Mouse (Mus musculus): ENCODE measurements at regions not wholly inside any gene's neighbourhood (a gene's known extent, or its start where the extent isn't known, plus 50 kb on each side); places are given as distances from the start of the nearest gene placed in this dataset.
A peak's percentile ranks its signal among the peaks of the same experiment; 100 is the strongest.
"Not testable (repeated sequence)": the region's sequence is repeated elsewhere in the genome, so short reads cannot be mapped to it uniquely, and the experiment has no call there.

- Histone ChIP-seq H3K9me3 (replicated peaks; ENCODE audit: control insufficient read depth, low read length) (no peaks in the 10 kb centered on the region), H3K9ac (ENCODE audit: low read length) (no peak overlapping the region; the same call in 1 of the 2 replicates), H3K4me2 (ENCODE audit: low read depth, low read length) (peak overlapping the region; percentile 12; the same call in 1 of the 2 replicates), H3K4me3 (ENCODE audit: low read length) (no peak overlapping the region), H3K27ac (ENCODE audit: low read length) (no peak overlapping the region), H3K36me3 (ENCODE audit: control insufficient read depth, insufficient read depth) (no peaks in the 10 kb centered on the region), H3K4me1 (ENCODE audit: control insufficient read depth, insufficient read depth, low read length) (peaks cover 2% of the 10 kb centered on the region; the same call in 1 of the 2 replicates), H3K27me3 (ENCODE audit: control insufficient read depth, insufficient read depth, low read length) (no peaks in the 10 kb centered on the region)
- ATAC-seq (replicated peaks; ENCODE audit: extremely low read depth, insufficient read depth, low FRiP score), result peak; percentile 82
- WGBS, result 21% methylated on average over 10 of the region's 10 CpGs
These were observed 138.2 kb upstream of the Trim24 start for GRCm38 (mm10) chr6:37732385-37732784.

- peak; percentile 47; the same call in 1 of the 2 replicates for ATAC-seq (replicated peaks; ENCODE audit: extremely low read depth, insufficient read depth, low FRiP score)
- peak overlapping the region; percentile 70 for H3K27ac ChIP-seq (ENCODE audit: low read length)
- peaks cover 2% of the 10 kb centered on the region; the same call in 1 of the 2 replicates for H3K4me1 ChIP-seq (ENCODE audit: control insufficient read depth, insufficient read depth, low read length)
- H3K36me3 ChIP-seq (ENCODE audit: control insufficient read depth, insufficient read depth), result 0 out of 2 replicates have a peak, but pooled peaks cover 2% of the 10 kb centered on the region
- 54% methylated on average over 4 of the region's 4 CpGs for WGBS
- H3K27me3 ChIP-seq (ENCODE audit: control insufficient read depth, insufficient read depth, low read length), result no peaks in the 10 kb centered on the region
- no peak overlapping the region for H3K4me2 ChIP-seq (ENCODE audit: low read depth, low read length)
- no peak overlapping the region for H3K4me3 ChIP-seq (ENCODE audit: low read length)
- peaks cover 6% of the 10 kb centered on the region for H3K9me3 ChIP-seq (replicated peaks; ENCODE audit: control insufficient read depth, low read length)
- no peak overlapping the region for H3K9ac ChIP-seq (ENCODE audit: low read length)
These were observed 135.2 kb upstream of the Trim24 start for GRCm38 (mm10) chr6:37735288-37735961.

GRCm38 (mm10) chr6:37735962-37736297, 134.7 kb upstream of the Trim24 start:
- Histone ChIP-seq H3K27me3 (ENCODE audit: control insufficient read depth, insufficient read depth, low read length) (no peaks in the 10 kb centered on the region), H3K4me1 (ENCODE audit: control insufficient read depth, insufficient read depth, low read length) (peaks cover 2% of the 10 kb centered on the region; the same call in 1 of the 2 replicates), H3K27ac (ENCODE audit: low read length) (peak overlapping the region; percentile 70), H3K9me3 (replicated peaks; ENCODE audit: control insufficient read depth, low read length) (peaks cover 6% of the 10 kb centered on the region), H3K9ac (ENCODE audit: low read length) (no peak overlapping the region), H3K4me2 (ENCODE audit: low read depth, low read length) (no peak overlapping the region), H3K36me3 (ENCODE audit: control insufficient read depth, insufficient read depth) (0 out of 2 replicates have a peak, but pooled peaks cover 2% of the 10 kb centered on the region), H3K4me3 (ENCODE audit: low read length) (no peak overlapping the region)
- ATAC-seq (replicated peaks; ENCODE audit: extremely low read depth, insufficient read depth, low FRiP score), result peak; percentile 33; the same call in 1 of the 2 replicates
- 62% methylated on average over 4 of the region's 4 CpGs for WGBS

GRCm38 (mm10) chr6:37740982-37741889, 129.4 kb upstream of the Trim24 start:
- Histone ChIP-seq H3K4me2 (ENCODE audit: low read depth, low read length) (no peak overlapping the region), H3K4me3 (ENCODE audit: low read length) (no peak overlapping the region), H3K27me3 (ENCODE audit: control insufficient read depth, insufficient read depth, low read length) (no peaks in the 10 kb centered on the region), H3K9ac (ENCODE audit: low read length) (no peak overlapping the region), H3K9me3 (replicated peaks; ENCODE audit: control insufficient read depth, low read length) (peaks cover 6% of the 10 kb centered on the region), H3K27ac (ENCODE audit: low read length) (no peak overlapping the region), H3K36me3 (ENCODE audit: control insufficient read depth, insufficient read depth) (0 out of 2 replicates have a peak, but pooled peaks cover 2% of the 10 kb centered on the region), H3K4me1 (ENCODE audit: control insufficient read depth, insufficient read depth, low read length) (no peaks in the 10 kb centered on the region)
- 75% methylated on average over 14 of the region's 14 CpGs for WGBS
- no peak for ATAC-seq (replicated peaks; ENCODE audit: extremely low read depth, insufficient read depth, low FRiP score)

GRCm38 (mm10) chr6:37741916-37742315, 128.7 kb upstream of the Trim24 start:
- not testable (repeated sequence) for H3K27ac ChIP-seq (ENCODE audit: low read length); H3K4me1 ChIP-seq (ENCODE audit: control insufficient read depth, insufficient read depth, low read length); H3K9me3 ChIP-seq (replicated peaks; ENCODE audit: control insufficient read depth, low read length); H3K9ac ChIP-seq (ENCODE audit: low read length); H3K27me3 ChIP-seq (ENCODE audit: control insufficient read depth, insufficient read depth, low read length); H3K36me3 ChIP-seq (ENCODE audit: control insufficient read depth, insufficient read depth); ATAC-seq (replicated peaks; ENCODE audit: extremely low read depth, insufficient read depth, low FRiP score); H3K4me2 ChIP-seq (ENCODE audit: low read depth, low read length); H3K4me3 ChIP-seq (ENCODE audit: low read length)
- WGBS, result 72% methylated on average over 7 of the region's 7 CpGs

GRCm38 (mm10) chr6:37744679-37745078, 125.9 kb upstream of the Trim24 start:
- 66% methylated on average over 4 of the region's 4 CpGs for WGBS
- no peaks in the 10 kb centered on the region for H3K27me3 ChIP-seq (ENCODE audit: control insufficient read depth, insufficient read depth, low read length)
- H3K36me3 ChIP-seq (ENCODE audit: control insufficient read depth, insufficient read depth), result no peaks in the 10 kb centered on the region
- H3K4me2 ChIP-seq (ENCODE audit: low read depth, low read length), result no peak overlapping the region
- no peak for ATAC-seq (replicated peaks; ENCODE audit: extremely low read depth, insufficient read depth, low FRiP score)
- H3K4me1 ChIP-seq (ENCODE audit: control insufficient read depth, insufficient read depth, low read length), result no peaks in the 10 kb centered on the region
- no peak overlapping the region for H3K27ac ChIP-seq (ENCODE audit: low read length)
- H3K9me3 ChIP-seq (replicated peaks; ENCODE audit: control insufficient read depth, low read length), result peaks cover 5% of the 10 kb centered on the region
- no peak overlapping the region for H3K4me3 ChIP-seq (ENCODE audit: low read length)
- no peak overlapping the region for H3K9ac ChIP-seq (ENCODE audit: low read length)

GRCm38 (mm10) chr6:37745393-37746100, 125.1 kb upstream of the Trim24 start:
- H3K4me1 ChIP-seq (ENCODE audit: control insufficient read depth, insufficient read depth, low read length), result no peaks in the 10 kb centered on the region
- H3K27me3 ChIP-seq (ENCODE audit: control insufficient read depth, insufficient read depth, low read length), result no peaks in the 10 kb centered on the region
- 82% methylated on average over 11 of the region's 11 CpGs for WGBS
- no peak overlapping the region for H3K4me2 ChIP-seq (ENCODE audit: low read depth, low read length)
- no peak overlapping the region for H3K9ac ChIP-seq (ENCODE audit: low read length)
- no peaks in the 10 kb centered on the region for H3K36me3 ChIP-seq (ENCODE audit: control insufficient read depth, insufficient read depth)
- ATAC-seq (replicated peaks; ENCODE audit: extremely low read depth, insufficient read depth, low FRiP score), result no peak
- H3K9me3 ChIP-seq (replicated peaks; ENCODE audit: control insufficient read depth, low read length), result peaks cover 5% of the 10 kb centered on the region
- no peak overlapping the region for H3K4me3 ChIP-seq (ENCODE audit: low read length)
- 0 out of 2 replicates have a peak overlapping the region, but pooled peaks have one; percentile 10 for H3K27ac ChIP-seq (ENCODE audit: low read length)

GRCm38 (mm10) chr6:37747793-37748192, 122.8 kb upstream of the Trim24 start:
- not testable (repeated sequence) for H3K36me3 ChIP-seq (ENCODE audit: control insufficient read depth, insufficient read depth); H3K9ac ChIP-seq (ENCODE audit: low read length); H3K4me2 ChIP-seq (ENCODE audit: low read depth, low read length); H3K27ac ChIP-seq (ENCODE audit: low read length); H3K9me3 ChIP-seq (replicated peaks; ENCODE audit: control insufficient read depth, low read length); H3K27me3 ChIP-seq (ENCODE audit: control insufficient read depth, insufficient read depth, low read length); H3K4me3 ChIP-seq (ENCODE audit: low read length); ATAC-seq (replicated peaks; ENCODE audit: extremely low read depth, insufficient read depth, low FRiP score); H3K4me1 ChIP-seq (ENCODE audit: control insufficient read depth, insufficient read depth, low read length)
- WGBS, result 67% methylated on average over 4 of the region's 4 CpGs
